ENCODE assay signal across 15 mouse cellular contexts in the genomic region with DNA sequence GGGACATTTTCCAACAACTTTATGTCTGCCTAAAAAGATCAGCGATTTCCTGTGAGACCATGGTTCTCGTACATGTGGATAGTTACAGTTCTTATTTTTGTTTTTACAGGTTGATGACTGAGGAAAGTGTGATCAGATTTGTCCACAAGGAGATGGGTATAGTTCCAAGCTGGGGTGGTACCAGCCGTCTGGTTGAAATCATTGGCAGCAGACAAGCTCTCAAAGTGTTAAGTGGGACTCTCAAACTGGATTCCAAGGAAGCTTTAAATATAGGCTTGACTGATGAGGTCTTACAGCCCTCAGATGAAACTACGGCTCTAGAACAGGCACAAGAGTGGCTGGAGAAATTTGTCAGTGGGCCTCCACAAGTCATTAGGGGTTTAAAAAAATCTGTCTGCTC.
"Had no signal": no experiment of that assay in that cellular context is flagged by ENCODE, and none has a peak within 500 bp of the region (broad histone marks: within the 10 kb centered on the region; RNA-seq: fewer than 3 reads in every experiment).

No protein-coding gene starts in this region.

- H3K4me2 ChIP-seq: liver, embryonic 11.5 days; liver, embryonic 15.5 days; neural tube, embryonic 15.5 days had no signal

- ATAC-seq: intestine, postnatal 0 days; lung, postnatal 0 days had no signal

- H3K27ac ChIP-seq: liver, embryonic 15.5 days; midbrain, embryonic 10.5 days; neural tube, embryonic 15.5 days had no signal

- H3K9me3 ChIP-seq: liver, embryonic 15.5 days; midbrain, embryonic 10.5 days; neural tube, embryonic 15.5 days had no signal

- H3K4me3 ChIP-seq: liver, embryonic 15.5 days; midbrain, embryonic 10.5 days; myocyte; neural tube, embryonic 15.5 days had no signal

- H3K27me3 ChIP-seq: liver, embryonic 15.5 days; neural tube, embryonic 15.5 days had no signal

- H3K9ac ChIP-seq: liver, embryonic 15.5 days; neural tube, embryonic 15.5 days had no signal

- H3K4me1 ChIP-seq: liver, embryonic 15.5 days; midbrain, embryonic 10.5 days; neural tube, embryonic 15.5 days had no signal

- DNase-seq: kidney, adult 8-10 months; kidney, postnatal 25 days; layer of hippocampus, postnatal 36 days; lung, adult 2 months; midbrain, embryonic 14.5 days; spleen, adult 18-20 months; thymus, adult 18-20 months; thymus, postnatal 14 days had no signal
